Comparison of ENCODE assay signal across 9 mouse cellular contexts in genomic region chr19:46527632-46528528, GRCm38 (mm10). TPM values are rescaled to one million over a fixed set of nuclear protein-coding genes. Genes with fewer than 3 reads are reported as not detected.
DNase-seq lines count a peak whose midpoint lies in the region; ATAC-seq and TF ChIP-seq lines count a peak whose summit lies in the region.
"Had no signal": no experiment of that assay in that cellular context is flagged by ENCODE, and none has a peak within 500 bp of the region (broad histone marks: within the 10 kb centered on the region; RNA-seq: fewer than 3 reads in every experiment).

No protein-coding gene starts in this region.

- ATAC-seq in hindbrain, embryonic 15.5 days (ENCODE audit: low FRiP score, low read depth), result no peak
- no peak for ATAC-seq in midbrain, embryonic 11.5 days (ENCODE audit: low FRiP score)
- no peak for ATAC-seq in activated CD4-positive, CD25-positive, alpha-beta regulatory T cell, adult 4 months

- H3K27ac ChIP-seq in heart, embryonic 10.5 days, result peak overlapping the region; percentile 92
- peak overlapping the region; percentile 26 for H3K27ac ChIP-seq in bone marrow macrophage, adult 2 months (ENCODE audit: insufficient read depth, low read depth, low read length)
- peak overlapping the region; percentile 91 for H3K27ac ChIP-seq in hindbrain, embryonic 15.5 days (replicated peaks)
- H3K27ac ChIP-seq in midbrain, embryonic 11.5 days (ENCODE audit: low read depth, low read length), result peak overlapping the region; percentile 96

- no peak for TF ChIP-seq CTCF in bone marrow macrophage, adult 2 months (IDR thresholded peaks at IDR 0.05; ENCODE audit: low read depth, low read length)

- peak overlapping the region; percentile 37 for H3K9ac ChIP-seq in hindbrain, embryonic 15.5 days
- H3K9ac ChIP-seq in midbrain, embryonic 11.5 days (ENCODE audit: low read length), result peak overlapping the region; percentile 63

- TF ChIP-seq POLR2A in bone marrow macrophage, adult 2 months (IDR thresholded peaks at IDR 0.05; ENCODE audit: borderline replicate concordance, low read depth, low read length), result no peak

- peaks cover 97% of the 10 kb centered on the region for H3K4me1 ChIP-seq in heart, embryonic 10.5 days
- peaks cover 56% of the 10 kb centered on the region for H3K4me1 ChIP-seq in bone marrow macrophage, adult 2 months (ENCODE audit: control insufficient read depth, insufficient read depth, low read length)
- peaks cover 97% of the 10 kb centered on the region for H3K4me1 ChIP-seq in hindbrain, embryonic 15.5 days (replicated peaks)
- H3K4me1 ChIP-seq in midbrain, embryonic 11.5 days (ENCODE audit: control insufficient read depth, insufficient read depth, low read length), result peaks cover 95% of the 10 kb centered on the region

- H3K27me3 ChIP-seq in heart, embryonic 10.5 days (ENCODE audit: insufficient read depth, poor library complexity, severe bottlenecking), result no peaks in the 10 kb centered on the region
- no peaks in the 10 kb centered on the region for H3K27me3 ChIP-seq in hindbrain, embryonic 15.5 days
- H3K27me3 ChIP-seq in midbrain, embryonic 11.5 days (ENCODE audit: control insufficient read depth, insufficient read depth, low read length), result no peaks in the 10 kb centered on the region

- no peak for DNase-seq in heart, embryonic 10.5 days (ENCODE audit: low spot score)
- no peak for DNase-seq in heart, postnatal 4 days
- DNase-seq in midbrain, embryonic 11.5 days (ENCODE audit: low spot score, missing footprints), result peak; percentile 91
- no peak for DNase-seq in testis, postnatal 10 days (ENCODE audit: low spot score)
- no peak for DNase-seq in retina, postnatal 1 day

- peak overlapping the region; percentile 49 for H3K4me3 ChIP-seq in heart, embryonic 10.5 days
- H3K4me3 ChIP-seq in bone marrow macrophage, adult 2 months (ENCODE audit: insufficient read depth, low read length), result peak overlapping the region; percentile 56
- peak overlapping the region; percentile 21 for H3K4me3 ChIP-seq in hindbrain, embryonic 15.5 days
- H3K4me3 ChIP-seq in midbrain, embryonic 11.5 days (ENCODE audit: low read depth, low read length), result peak overlapping the region; percentile 18; the same call in 1 of the 2 replicates

- H3K4me2 ChIP-seq in hindbrain, embryonic 15.5 days, result peak overlapping the region; percentile 58
- H3K4me2 ChIP-seq in midbrain, embryonic 11.5 days, result peak overlapping the region; percentile 52

- no peaks in the 10 kb centered on the region for H3K36me3 ChIP-seq in heart, embryonic 10.5 days
- H3K36me3 ChIP-seq in hindbrain, embryonic 15.5 days, result no peaks in the 10 kb centered on the region
- H3K36me3 ChIP-seq in midbrain, embryonic 11.5 days (ENCODE audit: control insufficient read depth, insufficient read depth, low read length), result no peaks in the 10 kb centered on the region
- H3K36me3 ChIP-seq: G1E had no signal

- WGBS in heart, embryonic 10.5 days, result 11% methylated on average over 17 of the region's 17 CpGs
- WGBS in hindbrain, embryonic 15.5 days, result 5% methylated on average over 17 of the region's 17 CpGs
- 5% methylated on average over 17 of the region's 17 CpGs for WGBS in midbrain, embryonic 11.5 days

- H3K9me3 ChIP-seq in heart, embryonic 10.5 days, result no peaks in the 10 kb centered on the region
- no peaks in the 10 kb centered on the region for H3K9me3 ChIP-seq in hindbrain, embryonic 15.5 days
- H3K9me3 ChIP-seq in midbrain, embryonic 11.5 days (ENCODE audit: control insufficient read depth, low read length), result no peaks in the 10 kb centered on the region
- H3K9me3 ChIP-seq: G1E had no signal

RNA-seq across cellular contexts. Expression of gene Trim8, which starts 26.4 kb away (rescaled TPM):
- polyA plus RNA-seq in heart, embryonic 10.5 days (2016; fragmentation: Nextera tagmentation; extraction: Ambion mirVana), result 17.6 and 22.0 TPM in 2 replicates
- 10 to 100 TPM; 50.1 to 53.8 TPM for total RNA-seq in heart, postnatal 4 days (2021)
- 66.3 and 69.0 TPM in 2 replicates for polyA plus RNA-seq in bone marrow macrophage, adult 2 months (2012; ENCODE audit: insufficient read depth, insufficient read length, missing spikeins)
- polyA plus RNA-seq in hindbrain, embryonic 15.5 days (2015; fragmentation: Nextera tagmentation; extraction: Ambion mirVana), result 27.8 and 31.9 TPM in 2 replicates
- polyA plus RNA-seq in midbrain, embryonic 11.5 days (2014; fragmentation: Nextera tagmentation; extraction: Ambion mirVana), result 28.6 and 31.7 TPM in 2 replicates
- 10 to 100 TPM; 15.8 to 21.3 TPM for polyA plus RNA-seq in activated CD4-positive, CD25-positive, alpha-beta regulatory T cell, adult 4 months (2017; shearing (Covaris generic))

RNA-seq across cellular contexts. Expression of gene Arl3, which starts 45.1 kb away (rescaled TPM):
- 112 and 134 TPM in 2 replicates for polyA plus RNA-seq in heart, embryonic 10.5 days (2016; fragmentation: Nextera tagmentation; extraction: Ambion mirVana)
- total RNA-seq in heart, postnatal 4 days (2021), result 10 to 100 TPM; 29.6 to 31.1 TPM
- polyA plus RNA-seq in bone marrow macrophage, adult 2 months (2012; ENCODE audit: insufficient read depth, insufficient read length, missing spikeins), result 36.7 and 36.9 TPM in 2 replicates
- 208 and 221 TPM in 2 replicates for polyA plus RNA-seq in hindbrain, embryonic 15.5 days (2015; fragmentation: Nextera tagmentation; extraction: Ambion mirVana)
- polyA plus RNA-seq in midbrain, embryonic 11.5 days (2014; fragmentation: Nextera tagmentation; extraction: Ambion mirVana), result 155 and 160 TPM in 2 replicates
- 10 to 100 TPM; 22.1 to 24.5 TPM for polyA plus RNA-seq in activated CD4-positive, CD25-positive, alpha-beta regulatory T cell, adult 4 months (2017; shearing (Covaris generic))

RNA-seq across cellular contexts. Expression of gene Sfxn2, which starts 45.3 kb away (rescaled TPM):
- 14.2 and 14.5 TPM in 2 replicates for polyA plus RNA-seq in heart, embryonic 10.5 days (2016; fragmentation: Nextera tagmentation; extraction: Ambion mirVana)
- 1 to 10 TPM; 4.6 to 6.4 TPM for total RNA-seq in heart, postnatal 4 days (2021)
- polyA plus RNA-seq in bone marrow macrophage, adult 2 months (2012; ENCODE audit: insufficient read depth, insufficient read length, missing spikeins), result 12.3 and 14.7 TPM in 2 replicates
- polyA plus RNA-seq in hindbrain, embryonic 15.5 days (2015; fragmentation: Nextera tagmentation; extraction: Ambion mirVana), result 10.2 and 11.3 TPM in 2 replicates
- polyA plus RNA-seq in midbrain, embryonic 11.5 days (2014; fragmentation: Nextera tagmentation; extraction: Ambion mirVana), result 12.1 and 12.7 TPM in 2 replicates
- polyA plus RNA-seq in activated CD4-positive, CD25-positive, alpha-beta regulatory T cell, adult 4 months (2017; shearing (Covaris generic)), result 1 to 10 TPM; 4.3 to 6.9 TPM

Comparison
In these comparisons a context has a peak if more than half of its experiments do, and no peak if none do; other contexts are left out.
1. H3K27ac ChIP-seq: peak in every context shown above with its lines; median percentile 96 in midbrain, embryonic 11.5 days; 92 in heart, embryonic 10.5 days; 91 in hindbrain, embryonic 15.5 days; 26 in bone marrow macrophage, adult 2 months.